Mouse (Mus musculus) midbrain, embryonic 10.5 days (tissue): ENCODE data around the gene Rasgrf2. TPM values are rescaled to one million over a fixed set of nuclear protein-coding genes. Genes with fewer than 3 reads are reported as not detected.
A peak's percentile ranks its signal among the peaks of the same experiment; 100 is the strongest.

Source experiments
- DNase-seq: peaks from one replicate; pipeline ENCODE4 v3.0.0-alpha.2; 2017; ENCODE audit warnings: low spot score
- H3K27ac ChIP-seq: fragments of 300-500 bp; sonication (generic); replicated peaks from 2 replicates; pipeline ENCODE4 v1.5.1; 2016; ENCODE audit warnings: mild to moderate bottlenecking
- H3K27me3 ChIP-seq: fragments of 300-500 bp; sonication (generic); 2 replicates; pipeline ENCODE4 v1.6.1; 2016; ENCODE audit warnings: low read depth, mild to moderate bottlenecking; ENCODE audit not compliant: poor library complexity, severe bottlenecking
- H3K36me3 ChIP-seq: fragments of 300-500 bp; sonication (generic); 2 replicates; pipeline ENCODE4 v1.6.1; 2016; ENCODE audit warnings: mild to moderate bottlenecking, moderate library complexity
- H3K4me1 ChIP-seq: fragments of 300-500 bp; sonication (generic); 2 replicates; pipeline ENCODE4 v1.6.1; 2016
- H3K4me3 ChIP-seq: fragments of 300-500 bp; sonication (generic); 2 replicates; pipeline ENCODE4 v1.5.1; 2016; ENCODE audit warnings: mild to moderate bottlenecking, moderate library complexity
- H3K9me3 ChIP-seq: fragments of 300-500 bp; sonication (generic); replicated peaks from 2 replicates; pipeline ENCODE4 v1.6.1; 2016; ENCODE audit warnings: mild to moderate bottlenecking
- WGBS: fragments of 180-500 bp; shearing (Covaris S2); methylation state at CpG from one replicate; pipeline ENCODE4 v1.1.7; 2016; 5-methylcytosine and 5-hydroxymethylcytosine counted together
- polyA plus RNA-seq: library from polyadenylated mRNA; unstranded; fragments of >200 nt; fragmentation: Nextera tagmentation; extraction: Ambion mirVana; gene quantifications from 2 replicates; pipeline ENCODE4 v1.2.1, GENCODE M21; 2016

The Rasgrf2 gene
- polyA plus RNA-seq, 1 experiment from 2014 or later = not detected

- 87% methylated on average over 7 of the region's 7 CpGs for WGBS
- Histone ChIP-seq H3K4me1 (no peaks in the 10 kb centered on the region), H3K4me3 (no peak overlapping the region), H3K36me3 (no peaks in the 10 kb centered on the region), H3K9me3 (no peaks in the 10 kb centered on the region), H3K27me3 (no peaks in the 10 kb centered on the region), H3K27ac (no peak overlapping the region)
- no peak for DNase-seq
Observed at GRCm38 (mm10) chr13:92098484-92098883, 33.0 kb downstream of the Rasgrf2 start.

- 0 out of 2 replicates have a peak, but pooled peaks cover 3% of the 10 kb centered on the region for H3K9me3 ChIP-seq
- WGBS = 70% methylated on average over 12 of the region's 12 CpGs
- H3K36me3 ChIP-seq = no peaks in the 10 kb centered on the region
- no peak overlapping the region for H3K27ac ChIP-seq
- no peaks in the 10 kb centered on the region for H3K4me1 ChIP-seq
- H3K4me3 ChIP-seq = no peak overlapping the region
- DNase-seq = no peak
- no peaks in the 10 kb centered on the region for H3K27me3 ChIP-seq
Observed at GRCm38 (mm10) chr13:92095131-92096090, 36.0 kb downstream of the Rasgrf2 start.

- Histone ChIP-seq H3K36me3 (no peaks in the 10 kb centered on the region), H3K9me3 (0 out of 2 replicates have a peak, but pooled peaks cover 3% of the 10 kb centered on the region), H3K4me1 (no peaks in the 10 kb centered on the region), H3K27ac (no peak overlapping the region), H3K27me3 (no peaks in the 10 kb centered on the region), H3K4me3 (no peak overlapping the region)
- WGBS = 84% methylated on average over 6 of the region's 6 CpGs
- no peak for DNase-seq
Observed at GRCm38 (mm10) chr13:92093712-92094290, 37.7 kb downstream of the Rasgrf2 start.

GRCm38 (mm10) chr13:92073111-92073510 is 58.3 kb downstream of the Rasgrf2 start:
- DNase-seq = no peak
- 77% methylated on average over 1 of the region's 1 CpGs for whole genome bisulfite sequencing

GRCm38 (mm10) chr13:92068651-92069050 is 62.8 kb downstream of the Rasgrf2 start:
- Histone ChIP-seq H3K4me3 (no peak overlapping the region), H3K36me3 (no peaks in the 10 kb centered on the region), H3K9me3 (no peaks in the 10 kb centered on the region), H3K4me1 (no peaks in the 10 kb centered on the region), H3K27me3 (no peaks in the 10 kb centered on the region), H3K27ac (no peak overlapping the region)
- DNase-seq = no peak

More at GRCm38 (mm10) chr13:92073111-92073510, 58.3 kb downstream of the Rasgrf2 start:
- Histone ChIP-seq H3K36me3 (no peaks in the 10 kb centered on the region), H3K9me3 (0 out of 2 replicates have a peak, but pooled peaks cover 2% of the 10 kb centered on the region), H3K27me3 (no peaks in the 10 kb centered on the region), H3K4me1 (no peaks in the 10 kb centered on the region), H3K27ac (no peak overlapping the region), H3K4me3 (no peak overlapping the region)

GRCm38 (mm10) chr13:92067831-92068230 is 63.6 kb downstream of the Rasgrf2 start:
- Histone ChIP-seq H3K9me3 (no peaks in the 10 kb centered on the region), H3K4me1 (no peaks in the 10 kb centered on the region), H3K4me3 (no peak overlapping the region), H3K27me3 (no peaks in the 10 kb centered on the region), H3K36me3 (no peaks in the 10 kb centered on the region), H3K27ac (no peak overlapping the region)
- DNase-seq = no peak
- 83% methylated on average over 2 of the region's 2 CpGs for WGBS

GRCm38 (mm10) chr13:92053748-92054147 is 77.7 kb downstream of the Rasgrf2 start:
- 93% methylated on average over 12 of the region's 12 CpGs for WGBS
- Histone ChIP-seq H3K4me3 (no peak overlapping the region), H3K27me3 (no peaks in the 10 kb centered on the region), H3K4me1 (no peaks in the 10 kb centered on the region), H3K9me3 (no peaks in the 10 kb centered on the region), H3K27ac (no peak overlapping the region), H3K36me3 (no peaks in the 10 kb centered on the region)
- DNase-seq = no peak

- WGBS = 96% methylated on average over 3 of the region's 3 CpGs
- H3K27ac ChIP-seq = no peak overlapping the region
- DNase-seq = no peak
- no peak overlapping the region for H3K4me3 ChIP-seq
- H3K36me3 ChIP-seq = no peaks in the 10 kb centered on the region
- no peaks in the 10 kb centered on the region for H3K27me3 ChIP-seq
- no peaks in the 10 kb centered on the region for H3K4me1 ChIP-seq
- H3K9me3 ChIP-seq = no peaks in the 10 kb centered on the region
Observed at GRCm38 (mm10) chr13:92053001-92053400, 78.5 kb downstream of the Rasgrf2 start.

GRCm38 (mm10) chr13:92051216-92051615 is 80.2 kb downstream of the Rasgrf2 start:
- H3K36me3 ChIP-seq = no peaks in the 10 kb centered on the region
- no peak overlapping the region for H3K27ac ChIP-seq
- no peaks in the 10 kb centered on the region for H3K4me1 ChIP-seq
- no peaks in the 10 kb centered on the region for H3K27me3 ChIP-seq
- H3K4me3 ChIP-seq = no peak overlapping the region
- no peaks in the 10 kb centered on the region for H3K9me3 ChIP-seq
- WGBS = 85% methylated on average over 3 of the region's 3 CpGs
- DNase-seq = no peak

- Histone ChIP-seq H3K27ac (peak overlapping the region; percentile 38), H3K9me3 (no peaks in the 10 kb centered on the region), H3K27me3 (no peaks in the 10 kb centered on the region), H3K4me1 (peaks cover 10% of the 10 kb centered on the region; the same call in 1 of the 2 replicates), H3K36me3 (no peaks in the 10 kb centered on the region), H3K4me3 (no peak overlapping the region)
- WGBS = 57% methylated on average over 8 of the region's 8 CpGs
- DNase-seq = no peak
Observed at GRCm38 (mm10) chr13:92041584-92042563, 89.6 kb downstream of the Rasgrf2 start.

- no peak overlapping the region for H3K27ac ChIP-seq
- 93% methylated on average over 24 of the region's 24 CpGs for WGBS
- H3K27me3 ChIP-seq = no peaks in the 10 kb centered on the region
- no peaks in the 10 kb centered on the region for H3K36me3 ChIP-seq
- DNase-seq = no peak
- no peaks in the 10 kb centered on the region for H3K9me3 ChIP-seq
- H3K4me3 ChIP-seq = no peak overlapping the region
- no peaks in the 10 kb centered on the region for H3K4me1 ChIP-seq
Observed at GRCm38 (mm10) chr13:92030364-92031057, 100.9 kb downstream of the Rasgrf2 start.

GRCm38 (mm10) chr13:92029666-92030065 is 101.8 kb downstream of the Rasgrf2 start:
- no peaks in the 10 kb centered on the region for H3K9me3 ChIP-seq
- WGBS = 75% methylated on average over 3 of the region's 3 CpGs
- H3K27ac ChIP-seq = no peak overlapping the region
- no peak for DNase-seq
- no peaks in the 10 kb centered on the region for H3K27me3 ChIP-seq
- H3K4me3 ChIP-seq = no peak overlapping the region
- H3K4me1 ChIP-seq = no peaks in the 10 kb centered on the region
- no peaks in the 10 kb centered on the region for H3K36me3 ChIP-seq
